Mouse (Mus musculus) midbrain, embryonic 13.5 days (tissue): Measurements from ENCODE around the gene Pltp. TPM values are rescaled to one million over a fixed set of nuclear protein-coding genes. Genes with fewer than 3 reads are reported as not detected.

Experiments
- ATAC-seq: fragments of 200-750 bp; cut with Nextera tagmentation; 2 replicates; pipeline ENCODE4 v1.8.0; 2017; ENCODE audit warnings: mild to moderate bottlenecking, moderate TSS enrichment, moderate library complexity
- H3K27ac ChIP-seq: fragments of 300-500 bp; sonication (generic); 2 replicates; pipeline ENCODE4 v1.5.1; 2015; ENCODE audit warnings: inconsistent platforms, mild to moderate bottlenecking, moderate library complexity
- H3K27me3 ChIP-seq: fragments of 300-500 bp; sonication (generic); 2 replicates; pipeline ENCODE4 v1.6.1; 2015; ENCODE audit warnings: mild to moderate bottlenecking, inconsistent platforms
- H3K36me3 ChIP-seq: fragments of 300-500 bp; sonication (generic); 2 replicates; pipeline ENCODE4 v1.6.1; 2015; ENCODE audit warnings: mild to moderate bottlenecking, inconsistent platforms
- H3K4me1 ChIP-seq: fragments of 300-500 bp; sonication (generic); replicated peaks from 2 replicates; pipeline ENCODE4 v1.6.1; 2015; ENCODE audit warnings: inconsistent platforms
- H3K4me2 ChIP-seq: fragments of 300-500 bp; sonication (generic); replicated peaks from 2 replicates; pipeline ENCODE4 v1.6.1; 2015; ENCODE audit warnings: moderate library complexity, mild to moderate bottlenecking, inconsistent platforms
- H3K4me3 ChIP-seq: fragments of 300-500 bp; sonication (generic); replicated peaks from 2 replicates; pipeline ENCODE4 v1.5.1; 2015; ENCODE audit warnings: mild to moderate bottlenecking, inconsistent platforms
- H3K9ac ChIP-seq: fragments of 300-500 bp; sonication (generic); replicated peaks from 2 replicates; pipeline ENCODE4 v1.6.1; 2015; ENCODE audit warnings: mild to moderate bottlenecking, inconsistent platforms
- H3K9me3 ChIP-seq: fragments of 300-500 bp; sonication (generic); 2 replicates; pipeline ENCODE4 v1.6.1; 2016; ENCODE audit warnings: mild to moderate bottlenecking, inconsistent platforms
- WGBS: fragments of 180-500 bp; shearing (Covaris S2); methylation state at CpG from one replicate; pipeline ENCODE4 v1.1.7; 2015; 5-methylcytosine and 5-hydroxymethylcytosine counted together
- polyA plus RNA-seq: library from polyadenylated mRNA; unstranded; fragments of >200 nt; fragmentation: Nextera tagmentation; extraction: Ambion mirVana; gene quantifications from 2 replicates; pipeline ENCODE4 v1.2.1, GENCODE M21; 2015

Pltp gene
- polyA plus RNA-seq, 1 experiment from 2014 or later, result 96.1 TPM

DNA sequence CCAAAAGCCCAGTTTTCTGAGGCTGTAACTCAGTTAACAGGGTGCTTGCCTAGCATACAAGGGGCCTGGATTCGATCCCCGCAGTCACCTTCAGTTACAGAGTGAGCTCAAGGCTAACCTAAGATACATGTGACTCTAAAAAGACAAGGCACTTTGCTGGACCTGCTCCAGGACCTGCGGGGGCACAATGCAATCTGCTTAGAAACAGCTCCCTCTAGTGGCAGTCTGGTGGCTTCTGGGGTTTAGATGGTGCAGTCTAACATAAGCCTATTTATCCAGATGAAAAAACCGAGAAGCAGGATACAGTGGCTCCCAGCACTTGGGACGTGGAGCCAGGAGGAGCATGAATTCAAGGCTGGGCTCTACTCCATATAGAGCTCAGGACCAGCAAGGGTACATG is 63.2 kb downstream of the Pltp start:
- 36% methylated on average over 5 of the region's 5 CpGs for WGBS
- ATAC-seq, result peak; percentile 69
- no peaks in the 10 kb centered on the region for H3K27me3 ChIP-seq
- H3K9ac ChIP-seq, result no peak overlapping the region
- H3K4me1 ChIP-seq, result no peaks in the 10 kb centered on the region
- no peak overlapping the region for H3K4me3 ChIP-seq
- H3K4me2 ChIP-seq, result no peak overlapping the region
- no peak overlapping the region for H3K27ac ChIP-seq
- H3K36me3 ChIP-seq, result peaks cover 82% of the 10 kb centered on the region
- no peaks in the 10 kb centered on the region for H3K9me3 ChIP-seq

DNA sequence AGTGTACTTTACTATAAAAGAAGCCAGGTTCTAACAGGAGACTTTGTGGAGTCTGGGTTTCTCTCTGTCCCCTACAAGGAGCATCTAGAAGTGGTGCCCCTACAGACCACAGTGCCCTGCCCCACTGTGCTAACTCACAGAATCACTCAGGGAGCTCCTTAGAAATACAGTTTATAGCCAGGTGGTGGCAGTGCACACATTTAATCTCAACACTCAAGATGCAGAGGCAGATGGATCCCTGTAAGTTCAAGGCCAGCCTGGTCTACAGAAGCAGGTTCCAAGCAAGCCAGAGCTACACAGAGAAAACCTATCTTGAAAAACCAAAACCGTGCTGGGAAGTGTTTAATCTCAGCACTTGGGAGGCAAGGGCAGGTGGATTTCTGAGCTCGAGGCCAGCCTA is 63.7 kb downstream of the Pltp start:
- no peak for ATAC-seq
- Histone ChIP-seq H3K9me3 (no peaks in the 10 kb centered on the region), H3K4me3 (no peak overlapping the region), H3K4me1 (no peaks in the 10 kb centered on the region), H3K36me3 (peaks cover 80% of the 10 kb centered on the region), H3K4me2 (no peak overlapping the region), H3K27ac (peak overlapping the region; percentile 35; the same call in 1 of the 2 replicates), H3K27me3 (no peaks in the 10 kb centered on the region), H3K9ac (no peak overlapping the region)
- 89% methylated on average over 2 of the region's 2 CpGs for WGBS

DNA sequence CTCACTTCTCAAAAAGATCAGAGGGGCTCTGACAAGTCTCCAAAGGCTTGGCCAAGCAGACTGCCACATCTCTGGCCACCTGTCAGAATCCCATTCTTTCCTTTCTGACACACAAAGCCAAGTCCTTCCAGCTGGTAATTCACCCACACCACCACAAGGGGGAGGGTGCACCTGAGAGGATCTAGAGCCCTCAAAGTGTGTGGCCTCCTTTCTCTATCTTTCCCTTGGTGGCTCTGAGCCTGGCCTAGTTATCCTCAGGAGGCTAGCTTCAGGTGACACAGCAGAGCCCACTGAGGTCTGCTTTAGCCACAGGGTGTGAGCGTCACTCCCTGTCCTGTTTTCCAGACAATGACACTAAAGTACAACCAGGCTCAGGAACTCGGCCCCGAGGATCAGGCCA is 64.3 kb downstream of the Pltp start:
- no peak overlapping the region for H3K4me3 ChIP-seq
- H3K27me3 ChIP-seq, result no peaks in the 10 kb centered on the region
- no peak overlapping the region for H3K4me2 ChIP-seq
- WGBS, result 85% methylated on average over 3 of the region's 3 CpGs
- no peak for ATAC-seq
- H3K4me1 ChIP-seq, result no peaks in the 10 kb centered on the region
- H3K9ac ChIP-seq, result no peak overlapping the region
- H3K9me3 ChIP-seq, result no peaks in the 10 kb centered on the region
- H3K27ac ChIP-seq, result 0 out of 2 replicates have a peak overlapping the region, but pooled peaks have one; percentile 35
- H3K36me3 ChIP-seq, result peaks cover 78% of the 10 kb centered on the region

DNA sequence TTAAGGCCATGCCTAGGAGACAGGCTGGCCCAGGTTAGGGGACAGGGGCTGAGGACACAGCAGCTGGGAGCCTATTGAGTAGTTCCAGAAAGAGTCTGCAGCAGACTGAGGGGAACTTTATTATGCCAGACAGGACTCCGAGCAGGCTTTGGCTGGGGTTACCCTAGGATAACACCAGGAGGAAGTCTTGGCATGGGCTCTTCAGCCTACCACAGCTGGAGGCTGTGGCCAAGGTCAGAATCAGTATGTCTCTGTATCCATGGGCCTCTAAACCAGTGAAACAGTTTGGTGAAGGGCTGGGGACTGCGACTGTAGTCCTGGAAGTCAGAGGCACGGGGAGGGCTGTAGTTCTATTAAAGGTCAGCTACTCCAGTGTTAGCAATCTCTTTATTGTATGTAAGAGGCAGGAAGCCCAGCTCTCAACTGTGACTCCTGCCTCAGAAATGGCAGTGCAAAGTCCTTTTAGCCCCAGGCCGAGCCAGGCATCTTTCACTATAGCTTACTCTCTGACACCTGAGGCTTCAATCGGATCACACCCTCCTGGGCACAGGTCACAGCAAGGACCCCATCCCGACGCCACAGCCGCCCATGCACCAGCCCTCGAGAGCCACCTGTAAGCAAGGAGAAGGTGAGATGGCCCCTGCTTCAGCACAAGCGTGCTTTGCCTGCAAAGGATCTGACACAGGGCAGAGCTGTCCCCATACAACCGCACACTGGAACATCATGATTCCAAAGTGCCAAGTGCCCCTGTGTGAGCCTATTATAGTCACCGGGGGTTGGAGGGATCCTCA is 64.9 kb downstream of the Pltp start:
- no peak overlapping the region for H3K4me2 ChIP-seq
- H3K9ac ChIP-seq, result no peak overlapping the region
- no peak overlapping the region for H3K27ac ChIP-seq
- no peaks in the 10 kb centered on the region for H3K4me1 ChIP-seq
- no peaks in the 10 kb centered on the region for H3K27me3 ChIP-seq
- H3K36me3 ChIP-seq, result peaks cover 73% of the 10 kb centered on the region
- H3K4me3 ChIP-seq, result no peak overlapping the region
- H3K9me3 ChIP-seq, result no peaks in the 10 kb centered on the region
- no peak for ATAC-seq
- 95% methylated on average over 12 of the region's 12 CpGs for WGBS

DNA sequence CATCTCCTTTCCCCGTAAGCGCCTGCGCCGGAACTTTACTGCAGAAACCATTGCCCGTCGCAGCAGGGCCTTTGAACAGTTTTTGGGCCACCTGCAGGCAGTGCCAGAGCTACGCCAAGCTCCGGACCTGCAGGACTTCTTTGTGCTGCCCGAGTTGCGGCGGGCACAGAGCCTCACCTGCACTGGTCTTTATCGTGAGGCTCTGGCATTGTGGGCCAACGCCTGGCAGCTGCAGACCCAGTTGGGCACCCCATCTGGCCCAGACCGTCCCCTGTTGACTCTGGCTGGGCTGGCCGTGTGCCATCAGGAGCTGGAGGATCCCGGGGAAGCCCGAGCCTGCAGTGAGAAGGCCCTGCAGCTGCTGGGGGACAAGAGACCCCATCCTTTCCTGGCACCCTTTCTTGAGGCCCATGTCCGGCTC is 65.7 kb downstream of the Pltp start:
- Histone ChIP-seq H3K36me3 (peaks cover 67% of the 10 kb centered on the region), H3K4me2 (no peak overlapping the region), H3K9ac (no peak overlapping the region), H3K27ac (no peak overlapping the region), H3K27me3 (no peaks in the 10 kb centered on the region), H3K4me3 (no peak overlapping the region), H3K9me3 (no peaks in the 10 kb centered on the region), H3K4me1 (peaks cover 4% of the 10 kb centered on the region)
- no peak for ATAC-seq
- WGBS, result 94% methylated on average over 18 of the region's 18 CpGs

DNA sequence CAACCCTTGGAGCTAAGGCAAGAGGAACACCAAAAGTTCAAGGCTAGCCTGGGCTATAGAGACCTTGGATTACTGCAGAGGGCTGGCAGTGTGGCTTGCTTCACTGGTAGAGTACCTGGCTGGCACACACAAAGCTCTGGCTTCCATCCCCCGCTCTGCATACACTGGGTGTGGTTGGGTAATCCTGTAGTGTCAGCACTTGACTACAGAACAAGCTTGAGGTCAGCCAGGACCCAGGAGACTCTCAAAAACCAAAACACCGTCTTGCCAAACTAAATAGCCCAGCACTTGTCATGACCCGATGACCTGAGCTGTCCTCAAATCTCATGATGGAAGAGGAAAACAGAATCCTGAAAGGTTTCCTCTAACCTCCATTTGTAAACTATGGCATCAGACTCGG is 67.1 kb downstream of the Pltp start:
- Histone ChIP-seq H3K4me2 (no peak overlapping the region), H3K36me3 (peaks cover 54% of the 10 kb centered on the region), H3K27ac (no peak overlapping the region), H3K27me3 (no peaks in the 10 kb centered on the region), H3K4me3 (no peak overlapping the region), H3K9ac (no peak overlapping the region), H3K9me3 (no peaks in the 10 kb centered on the region), H3K4me1 (peaks cover 14% of the 10 kb centered on the region)
- WGBS, result 91% methylated on average over 4 of the region's 4 CpGs
- no peak for ATAC-seq

Other genes with a start within 250 kb of the Pltp start
- gene Wfdc6b, start 244.2 kb downstream of the Pltp start, polyA plus RNA-seq, result not detected in 2 replicates
- gene Wfdc8, start 244.1 kb downstream of the Pltp start, polyA plus RNA-seq, result not detected in 2 replicates
- gene Wfdc16, start 218.9 kb downstream of the Pltp start, polyA plus RNA-seq, result not detected in 2 replicates
- gene Wfdc10, start 201.7 kb downstream of the Pltp start, polyA plus RNA-seq, result not detected in 2 replicates
- not detected in 2 replicates for gene Wfdc9, start 201.1 kb downstream of the Pltp start, polyA plus RNA-seq
- gene Wfdc11, start 183.6 kb downstream of the Pltp start, polyA plus RNA-seq, result not detected in 2 replicates
- gene Wfdc13, start 172.6 kb downstream of the Pltp start, polyA plus RNA-seq, result not detected in 2 replicates
- gene Spint4, start 159.2 kb downstream of the Pltp start, polyA plus RNA-seq, result not detected in 2 replicates
- not detected in 2 replicates for gene Spint5, start 142.4 kb downstream of the Pltp start, polyA plus RNA-seq
- 1.2 and 1.3 TPM in 2 replicates for gene Wfdc3, start 111.8 kb downstream of the Pltp start, polyA plus RNA-seq
- gene Dnttip1, start 111.7 kb downstream of the Pltp start, polyA plus RNA-seq, result 65.4 and 72.6 TPM in 2 replicates
- gene Ube2c, start 87.8 kb downstream of the Pltp start, polyA plus RNA-seq, result 203 and 208 TPM in 2 replicates
- not detected in 2 replicates for gene Tnnc2, start 77.7 kb downstream of the Pltp start, polyA plus RNA-seq
- gene Snx21, start 71.9 kb downstream of the Pltp start, polyA plus RNA-seq, result 17.2 and 19.1 TPM in 2 replicates
- 19.9 and 20.4 TPM in 2 replicates for gene Acot8, start 52.8 kb downstream of the Pltp start, polyA plus RNA-seq
- 15.2 and 15.5 TPM in 2 replicates for gene Zswim3, start 52.6 kb downstream of the Pltp start, polyA plus RNA-seq
- gene Zswim1, start 35.0 kb downstream of the Pltp start, polyA plus RNA-seq, result 25.4 and 25.8 TPM in 2 replicates
- not detected in 2 replicates for gene Spata25, start 29.2 kb downstream of the Pltp start, polyA plus RNA-seq
- 92.0 and 94.2 TPM in 2 replicates for gene Ctsa, start 24.8 kb downstream of the Pltp start, polyA plus RNA-seq
- gene Neurl2, start 24.3 kb downstream of the Pltp start, polyA plus RNA-seq, result 4.7 TPM in 2 replicates
- 98.1 and 108 TPM in 2 replicates for gene Pcif1, start 21.6 kb upstream of the Pltp start, polyA plus RNA-seq
- gene Zfp335, start 54.0 kb upstream of the Pltp start, polyA plus RNA-seq, result 13.5 and 15.1 TPM in 2 replicates
- gene Mmp9, start 83.1 kb upstream of the Pltp start, polyA plus RNA-seq, result 17.2 and 19.5 TPM in 2 replicates
- gene Slc12a5, start 103.1 kb upstream of the Pltp start, polyA plus RNA-seq, result 19.7 and 20.2 TPM in 2 replicates
- gene Ncoa5, start 177.2 kb upstream of the Pltp start, polyA plus RNA-seq, result 132 and 137 TPM in 2 replicates
- 7.6 and 8.6 TPM in 2 replicates for gene Cd40, start 197.9 kb upstream of the Pltp start, polyA plus RNA-seq
- not detected in 2 replicates for gene 1700025C18Rik, start 233.0 kb upstream of the Pltp start, polyA plus RNA-seq